Mouse (Mus musculus) heart, embryonic 10.5 days (tissue): ENCODE data around the gene F2r. TPM values are rescaled to one million over a fixed set of nuclear protein-coding genes. Genes with fewer than 3 reads are reported as not detected.

Source experiments
- DNase-seq: peaks from one replicate; pipeline ENCODE4 v3.0.0-alpha.2; 2017; ENCODE audit warnings: low spot score
- H3K27ac ChIP-seq: fragments of 300-500 bp; sonication (generic); 2 replicates; pipeline ENCODE4 v1.5.1; 2016; ENCODE audit warnings: mild to moderate bottlenecking
- H3K27me3 ChIP-seq: fragments of 300-500 bp; sonication (generic); 2 replicates; pipeline ENCODE4 v1.6.1; 2016; ENCODE audit warnings: mild to moderate bottlenecking; ENCODE audit not compliant: poor library complexity, insufficient read depth, severe bottlenecking
- H3K36me3 ChIP-seq: fragments of 300-500 bp; sonication (generic); 2 replicates; pipeline ENCODE4 v1.6.1; 2016; ENCODE audit warnings: mild to moderate bottlenecking, moderate library complexity
- H3K4me1 ChIP-seq: fragments of 300-500 bp; sonication (generic); 2 replicates; pipeline ENCODE4 v1.6.1; 2016; ENCODE audit warnings: mild to moderate bottlenecking
- H3K4me3 ChIP-seq: fragments of 300-500 bp; sonication (generic); 2 replicates; pipeline ENCODE4 v1.5.1; 2016; ENCODE audit warnings: mild to moderate bottlenecking, moderate library complexity
- H3K9me3 ChIP-seq: fragments of 300-500 bp; sonication (generic); 2 replicates; pipeline ENCODE4 v1.6.1; 2016; ENCODE audit warnings: mild to moderate bottlenecking, moderate library complexity
- WGBS: fragments of 180-500 bp; shearing (Covaris S2); methylation state at CpG from one replicate; pipeline ENCODE4 v1.1.7; 2016; 5-methylcytosine and 5-hydroxymethylcytosine counted together
- polyA plus RNA-seq: library from polyadenylated mRNA; unstranded; fragments of >200 nt; fragmentation: Nextera tagmentation; extraction: Ambion mirVana; gene quantifications from 2 replicates; pipeline ENCODE4 v1.2.1, GENCODE M21; 2016

Gene F2r
- polyA plus RNA-seq, 1 experiment from 2014 or later = 159 TPM

- WGBS = 76% methylated on average over 3 of the region's 3 CpGs
- peaks cover 25% of the 10 kb centered on the region; the same call in 1 of the 2 replicates for H3K4me1 ChIP-seq
- H3K36me3 ChIP-seq = no peaks in the 10 kb centered on the region
These were observed 4.8 kb upstream of the F2r start for GRCm38 (mm10) chr13:95623042-95623441.

GRCm38 (mm10) chr13:95621563-95621962 is 3.3 kb upstream of the F2r start:
- H3K9me3 ChIP-seq = no peaks in the 10 kb centered on the region
- no peaks in the 10 kb centered on the region for H3K36me3 ChIP-seq
- WGBS = 57% methylated on average over 3 of the region's 3 CpGs
- H3K4me1 ChIP-seq = peaks cover 30% of the 10 kb centered on the region
- DNase-seq = no peak
- H3K27ac ChIP-seq = peak overlapping the region; percentile 57; the same call in 1 of the 2 replicates
- H3K4me3 ChIP-seq = no peak overlapping the region
- no peaks in the 10 kb centered on the region for H3K27me3 ChIP-seq

More at GRCm38 (mm10) chr13:95623042-95623441, 4.8 kb upstream of the F2r start:
- Histone ChIP-seq H3K4me3 (no peak overlapping the region), H3K9me3 (no peaks in the 10 kb centered on the region), H3K27ac (no peak overlapping the region), H3K27me3 (no peaks in the 10 kb centered on the region)
- DNase-seq = no peak

GRCm38 (mm10) chr13:95618859-95619258 is 572 bp upstream of the F2r start:
- peaks cover 15% of the 10 kb centered on the region for H3K36me3 ChIP-seq
- H3K9me3 ChIP-seq = no peaks in the 10 kb centered on the region
- peaks cover 54% of the 10 kb centered on the region for H3K4me1 ChIP-seq
- H3K27me3 ChIP-seq = no peaks in the 10 kb centered on the region
- H3K4me3 ChIP-seq = peak overlapping the region; percentile 88
- DNase-seq = no peak
- peak overlapping the region; percentile 98 for H3K27ac ChIP-seq
- 9% methylated on average over 13 of the region's 13 CpGs for WGBS

GRCm38 (mm10) chr13:95617671-95618171 is 566 bp downstream of the F2r start:
- under 1% methylated on average over 21 of the region's 21 CpGs for WGBS
- DNase-seq = no peak
- H3K4me3 ChIP-seq = peak overlapping the region; percentile 88
- peak overlapping the region; percentile 98 for H3K27ac ChIP-seq
- H3K9me3 ChIP-seq = no peaks in the 10 kb centered on the region
- peaks cover 22% of the 10 kb centered on the region for H3K36me3 ChIP-seq
- H3K27me3 ChIP-seq = no peaks in the 10 kb centered on the region
- peaks cover 54% of the 10 kb centered on the region for H3K4me1 ChIP-seq

GRCm38 (mm10) chr13:95617082-95617670 is 1.1 kb downstream of the F2r start:
- Histone ChIP-seq H3K27me3 (no peaks in the 10 kb centered on the region), H3K4me3 (peak overlapping the region; percentile 88), H3K27ac (peak overlapping the region; percentile 98), H3K36me3 (peaks cover 25% of the 10 kb centered on the region), H3K4me1 (peaks cover 54% of the 10 kb centered on the region), H3K9me3 (no peaks in the 10 kb centered on the region)
- whole genome bisulfite sequencing = 5% methylated on average over 17 of the region's 17 CpGs
- peak; percentile 85 for DNase-seq

GRCm38 (mm10) chr13:95616512-95616911 is 1.8 kb downstream of the F2r start:
- H3K27me3 ChIP-seq = no peaks in the 10 kb centered on the region
- peak overlapping the region; percentile 88 for H3K4me3 ChIP-seq
- no peaks in the 10 kb centered on the region for H3K9me3 ChIP-seq
- H3K27ac ChIP-seq = peak overlapping the region; percentile 98
- WGBS = 17% methylated on average over 11 of the region's 11 CpGs
- peaks cover 31% of the 10 kb centered on the region for H3K36me3 ChIP-seq
- peaks cover 54% of the 10 kb centered on the region for H3K4me1 ChIP-seq
- no peak for DNase-seq

GRCm38 (mm10) chr13:95614757-95615156 is 3.5 kb downstream of the F2r start:
- Histone ChIP-seq H3K4me1 (peaks cover 63% of the 10 kb centered on the region), H3K4me3 (peak overlapping the region; percentile 88), H3K27me3 (no peaks in the 10 kb centered on the region), H3K27ac (peak overlapping the region; percentile 32), H3K9me3 (no peaks in the 10 kb centered on the region), H3K36me3 (peaks cover 44% of the 10 kb centered on the region)
- 52% methylated on average over 6 of the region's 6 CpGs for WGBS
- no peak for DNase-seq

GRCm38 (mm10) chr13:95612243-95612642 is 6.0 kb downstream of the F2r start:
- peak overlapping the region; percentile 69; the same call in 1 of the 2 replicates for H3K27ac ChIP-seq
- WGBS = 82% methylated on average over 10 of the region's 10 CpGs

GRCm38 (mm10) chr13:95611752-95612151 is 6.5 kb downstream of the F2r start:
- Histone ChIP-seq H3K9me3 (no peaks in the 10 kb centered on the region), H3K27ac (peak overlapping the region; percentile 69; the same call in 1 of the 2 replicates), H3K4me3 (no peak overlapping the region), H3K27me3 (no peaks in the 10 kb centered on the region), H3K4me1 (peaks cover 68% of the 10 kb centered on the region), H3K36me3 (peaks cover 65% of the 10 kb centered on the region)
- WGBS = 65% methylated on average over 4 of the region's 4 CpGs
- no peak for DNase-seq

More at GRCm38 (mm10) chr13:95612243-95612642, 6.0 kb downstream of the F2r start:
- DNase-seq = no peak
- peaks cover 62% of the 10 kb centered on the region for H3K36me3 ChIP-seq
- H3K27me3 ChIP-seq = no peaks in the 10 kb centered on the region
- no peak overlapping the region for H3K4me3 ChIP-seq
- H3K4me1 ChIP-seq = peaks cover 67% of the 10 kb centered on the region
- no peaks in the 10 kb centered on the region for H3K9me3 ChIP-seq

- H3K27ac ChIP-seq = peak overlapping the region; percentile 69
- no peaks in the 10 kb centered on the region for H3K9me3 ChIP-seq
- no peaks in the 10 kb centered on the region for H3K27me3 ChIP-seq
- 52% methylated on average over 16 of the region's 16 CpGs for WGBS
- H3K4me3 ChIP-seq = 0 out of 2 replicates have a peak overlapping the region, but pooled peaks have one; percentile 2
- DNase-seq = no peak
- peaks cover 71% of the 10 kb centered on the region for H3K36me3 ChIP-seq
- H3K4me1 ChIP-seq = peaks cover 66% of the 10 kb centered on the region
These were observed 7.3 kb downstream of the F2r start for GRCm38 (mm10) chr13:95610786-95611562.

- Histone ChIP-seq H3K36me3 (peaks cover 74% of the 10 kb centered on the region), H3K4me1 (peaks cover 56% of the 10 kb centered on the region), H3K27me3 (no peaks in the 10 kb centered on the region), H3K9me3 (no peaks in the 10 kb centered on the region), H3K27ac (no peak overlapping the region), H3K4me3 (no peak overlapping the region)
- DNase-seq = no peak
- whole genome bisulfite sequencing = 81% methylated on average over 2 of the region's 2 CpGs
These were observed 9.2 kb downstream of the F2r start for GRCm38 (mm10) chr13:95609088-95609420.

GRCm38 (mm10) chr13:95608416-95609087 is 9.7 kb downstream of the F2r start:
- Histone ChIP-seq H3K27me3 (no peaks in the 10 kb centered on the region), H3K4me3 (no peak overlapping the region), H3K27ac (no peak overlapping the region), H3K9me3 (no peaks in the 10 kb centered on the region), H3K4me1 (peaks cover 56% of the 10 kb centered on the region), H3K36me3 (peaks cover 76% of the 10 kb centered on the region)
- 77% methylated on average over 6 of the region's 6 CpGs for whole genome bisulfite sequencing
- DNase-seq = no peak

- Histone ChIP-seq H3K27me3 (no peaks in the 10 kb centered on the region), H3K4me1 (peaks cover 47% of the 10 kb centered on the region), H3K9me3 (no peaks in the 10 kb centered on the region), H3K36me3 (peaks cover 81% of the 10 kb centered on the region), H3K4me3 (no peak overlapping the region), H3K27ac (no peak overlapping the region)
- WGBS = 86% methylated on average over 8 of the region's 8 CpGs
- no peak for DNase-seq
These were observed 11.3 kb downstream of the F2r start for GRCm38 (mm10) chr13:95607019-95607418.
